Mouse (Mus musculus): ENCODE measurements around the gene Tmem43.

Tmem43 gene

GRCm38 (mm10) chr6:91533359-91533758 lies 59.9 kb downstream of the Tmem43 start:
- no peak for DNase-seq (ENCODE audit: extremely low read depth, low read depth)

GRCm38 (mm10) chr6:91533771-91534170 lies 60.3 kb downstream of the Tmem43 start:
- no peak for DNase-seq (ENCODE audit: extremely low read depth, low read depth)

GRCm38 (mm10) chr6:91534268-91534667 lies 60.8 kb downstream of the Tmem43 start:
- DNase-seq (ENCODE audit: extremely low read depth, low read depth): no peak

GRCm38 (mm10) chr6:91535231-91535630 lies 61.7 kb downstream of the Tmem43 start:
- DNase-seq (ENCODE audit: extremely low read depth, low read depth): no peak

GRCm38 (mm10) chr6:91536047-91536765 lies 62.7 kb downstream of the Tmem43 start:
- no peak for DNase-seq (ENCODE audit: extremely low read depth, low read depth)
